ENCODE assay signal across 12 mouse cellular contexts in genomic region chr7:58787585-58787984, GRCm38 (mm10).
DNase-seq lines count a peak whose midpoint lies in the region; ATAC-seq and TF ChIP-seq lines count a peak whose summit lies in the region.
"Had no signal": no experiment of that assay in that cellular context is flagged by ENCODE, and none has a peak within 500 bp of the region (broad histone marks: within the 10 kb centered on the region; RNA-seq: fewer than 3 reads in every experiment).

No protein-coding gene starts in this region.

- no peak for DNase-seq in heart, adult 9 months (ENCODE audit: low spot score in 2 of 2)
- DNase-seq in lung, postnatal 0 days (ENCODE audit: low spot score) = peak; percentile 21
- DNase-seq in lung, adult 18-20 months = no peak
- no peak for DNase-seq in midbrain, postnatal 0 days (ENCODE audit: low spot score)
- no peak for DNase-seq in retina, embryonic 14.5 days (ENCODE audit: low spot score)
- DNase-seq in thymus, adult 18-20 months = no peak
- DNase-seq: cerebellum, postnatal 36 days; right cerebral cortex, postnatal 14 days had no signal

- peaks cover 27% of the 10 kb centered on the region for H3K4me1 ChIP-seq in heart, embryonic 12.5 days (replicated peaks)
- no peaks in the 10 kb centered on the region for H3K4me1 ChIP-seq in lung, postnatal 0 days (ENCODE audit: insufficient read depth, low read depth, low read length)
- peaks cover 10% of the 10 kb centered on the region; the same call in 1 of the 2 replicates for H3K4me1 ChIP-seq in midbrain, postnatal 0 days (ENCODE audit: insufficient read depth, low read length)

- no peaks in the 10 kb centered on the region for H3K9me3 ChIP-seq in heart, embryonic 12.5 days (replicated peaks)
- H3K9me3 ChIP-seq in lung, postnatal 0 days (ENCODE audit: low read length) = no peaks in the 10 kb centered on the region
- no peaks in the 10 kb centered on the region for H3K9me3 ChIP-seq in midbrain, postnatal 0 days (ENCODE audit: low read length)
- H3K9me3 ChIP-seq: limb, embryonic 15.5 days had no signal

- no peak overlapping the region for H3K4me3 ChIP-seq in heart, embryonic 12.5 days
- H3K4me3 ChIP-seq in lung, postnatal 0 days (ENCODE audit: low read depth, low read length) = no peak overlapping the region
- no peak overlapping the region for H3K4me3 ChIP-seq in midbrain, postnatal 0 days (ENCODE audit: low read depth, low read length)
- H3K4me3 ChIP-seq: limb, embryonic 15.5 days had no signal

- WGBS in heart, embryonic 12.5 days = 35% methylated on average over 3 of the region's 4 CpGs
- 53% methylated on average over 3 of the region's 4 CpGs for WGBS in lung, postnatal 0 days
- 24% methylated on average over 3 of the region's 4 CpGs for WGBS in midbrain, postnatal 0 days

- H3K9ac ChIP-seq in heart, embryonic 12.5 days = no peak overlapping the region
- H3K9ac ChIP-seq in lung, postnatal 0 days (replicated peaks; ENCODE audit: low read depth) = no peak overlapping the region
- no peak overlapping the region for H3K9ac ChIP-seq in midbrain, postnatal 0 days (replicated peaks; ENCODE audit: low read length, poor library complexity, severe bottlenecking)
- H3K9ac ChIP-seq: limb, embryonic 15.5 days had no signal

- no peak for TF ChIP-seq CTCF in lung, postnatal 0 days (IDR thresholded peaks at IDR 0.05)
- no peak for TF ChIP-seq CTCF in midbrain, postnatal 0 days (IDR thresholded peaks at IDR 0.05)

- no peak for TF ChIP-seq EP300 in lung, postnatal 0 days (IDR thresholded peaks at IDR 0.05)

- H3K27me3 ChIP-seq in heart, embryonic 12.5 days (replicated peaks) = no peaks in the 10 kb centered on the region
- H3K27me3 ChIP-seq in lung, postnatal 0 days (replicated peaks; ENCODE audit: insufficient read depth, low read length) = no peaks in the 10 kb centered on the region
- no peaks in the 10 kb centered on the region for H3K27me3 ChIP-seq in midbrain, postnatal 0 days (ENCODE audit: insufficient read depth, low read length)
- H3K27me3 ChIP-seq: limb, embryonic 15.5 days had no signal

- no peaks in the 10 kb centered on the region for H3K36me3 ChIP-seq in heart, embryonic 12.5 days
- H3K36me3 ChIP-seq in lung, postnatal 0 days (ENCODE audit: insufficient read depth, low read length) = no peaks in the 10 kb centered on the region
- no peaks in the 10 kb centered on the region for H3K36me3 ChIP-seq in midbrain, postnatal 0 days (ENCODE audit: insufficient read depth, low read length)

- no peak for ATAC-seq in heart, embryonic 12.5 days (ENCODE audit: insufficient number of reproducible peaks, low FRiP score)
- no peak for ATAC-seq in lung, postnatal 0 days
- ATAC-seq in granulocyte monocyte progenitor cell, adult 5-6 weeks (replicated peaks; ENCODE audit: poor library complexity, severe bottlenecking) = peak; percentile 93
- no peak for ATAC-seq in midbrain, postnatal 0 days (ENCODE audit: low FRiP score)

- H3K27ac ChIP-seq in heart, embryonic 12.5 days (ENCODE audit: poor library complexity, severe bottlenecking) = peak overlapping the region; percentile 89
- no peak overlapping the region for H3K27ac ChIP-seq in lung, postnatal 0 days (ENCODE audit: low read length)
- H3K27ac ChIP-seq in midbrain, postnatal 0 days (ENCODE audit: low read depth, low read length) = peak overlapping the region; percentile 55; the same call in 1 of the 2 replicates
- H3K27ac ChIP-seq: kidney, postnatal 0 days had no signal

- no peak overlapping the region for H3K4me2 ChIP-seq in heart, embryonic 12.5 days
- no peak overlapping the region for H3K4me2 ChIP-seq in lung, postnatal 0 days (replicated peaks; ENCODE audit: low read depth, low read length)
- no peak overlapping the region for H3K4me2 ChIP-seq in midbrain, postnatal 0 days (ENCODE audit: low read depth, low read length, poor library complexity, severe bottlenecking)
- H3K4me2 ChIP-seq: limb, embryonic 15.5 days had no signal
